Mouse (Mus musculus): ENCODE data around the gene Ifi44.

The Ifi44 gene

GRCm38 (mm10) chr3:151749737-151750136 is at the start of gene Ifi44:
Ifi44 (minus strand) TSS chr3:151749960.
- peak; percentile 60 for DNase-seq

- no peak for DNase-seq
Measured at GRCm38 (mm10) chr3:151788622-151789021, 38.9 kb upstream of the Ifi44 start.

GRCm38 (mm10) chr3:151775089-151775488 is 25.3 kb upstream of the Ifi44 start:
- DNase-seq: peak; percentile 39

- DNase-seq: peak; percentile 66
Measured at GRCm38 (mm10) chr3:151771074-151771473, 21.3 kb upstream of the Ifi44 start.

- DNase-seq: no peak
Measured at GRCm38 (mm10) chr3:151748514-151748913, 1.2 kb downstream of the Ifi44 start.

- no peak for DNase-seq
Measured at GRCm38 (mm10) chr3:151746058-151746457, 3.7 kb downstream of the Ifi44 start.

- no peak for DNase-seq
Measured at GRCm38 (mm10) chr3:151742223-151742622, 7.5 kb downstream of the Ifi44 start.

- DNase-seq: peak; percentile 44
Measured at GRCm38 (mm10) chr3:151716246-151716645, 33.5 kb downstream of the Ifi44 start.

- DNase-seq: no peak
Measured at GRCm38 (mm10) chr3:151707335-151707734, 42.4 kb downstream of the Ifi44 start.
